Mouse (Mus musculus) adrenal gland, postnatal 4 days (tissue): ENCODE measurements at regions not wholly inside any gene's neighbourhood (a gene's known extent, or its start where the extent isn't known, plus 50 kb on each side); places are given as distances from the start of the nearest gene placed in this dataset.

ENCODE experiments used
- DNase-seq, 2 experiments: peaks; one replicate each; pipeline ENCODE4 v3.0.0; 2021 to 2022; ENCODE audit warnings: low spot score in 2 of 2, mixed read lengths in 2 of 2

GRCm38 (mm10) chr1:193702707-193703419 is 332.8 kb upstream of the Camk1g start:
- DNase-seq = peak in 1 of 2 experiments; percentile 25

GRCm38 (mm10) chr1:193700217-193700616 is 330.1 kb upstream of the Camk1g start:
- no peak for DNase-seq

- peak; percentile 29 to 57 for DNase-seq
Observed at GRCm38 (mm10) chr1:193698603-193699266, 328.6 kb upstream of the Camk1g start.

- no peak for DNase-seq
Observed at GRCm38 (mm10) chr1:193697857-193698256, 327.8 kb upstream of the Camk1g start.

DNA sequence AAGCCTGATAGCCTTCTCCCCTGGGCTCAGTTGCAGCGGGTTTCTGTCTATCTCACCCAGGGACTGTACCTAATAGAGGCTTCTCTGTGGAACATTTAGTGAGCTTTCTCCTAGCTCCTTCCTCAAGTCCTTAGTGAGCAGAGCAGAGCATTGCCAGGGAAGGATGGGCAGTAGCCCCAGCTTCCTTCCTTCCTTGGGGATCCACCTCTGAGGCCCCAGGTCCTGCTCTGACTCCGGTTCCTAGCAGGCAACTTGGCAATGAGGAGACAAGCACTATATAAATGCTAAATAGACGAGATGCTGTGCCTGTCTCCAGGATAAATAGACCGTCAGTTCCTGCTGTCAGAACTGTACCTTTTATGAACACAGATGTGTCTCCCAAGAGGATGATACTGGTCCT is 326.9 kb upstream of the Camk1g start:
- DNase-seq = no peak

DNA sequence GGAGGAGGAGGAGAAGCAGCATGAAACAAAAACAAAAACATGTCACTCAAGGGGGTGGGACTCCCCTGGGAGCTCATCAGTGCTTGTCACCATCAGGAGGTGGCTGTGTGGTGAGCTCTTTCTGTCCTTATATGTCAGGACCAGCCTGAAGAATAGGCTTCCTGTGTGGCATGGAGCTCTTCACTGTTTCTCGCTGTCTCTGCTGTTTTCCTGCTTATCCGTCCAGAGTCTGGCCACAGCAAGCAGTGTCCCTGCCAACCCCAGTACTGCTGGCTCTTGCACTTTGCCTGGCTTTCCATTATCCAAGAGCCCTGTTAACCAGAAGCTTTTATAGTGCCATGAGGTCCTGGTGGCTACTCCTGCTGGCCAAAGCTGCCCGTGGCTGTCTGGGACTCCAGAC is 322.9 kb upstream of the Camk1g start:
- DNase-seq = no peak

GRCm38 (mm10) chr1:193689601-193690000 is 319.5 kb upstream of the Camk1g start:
- DNase-seq = no peak

DNA sequence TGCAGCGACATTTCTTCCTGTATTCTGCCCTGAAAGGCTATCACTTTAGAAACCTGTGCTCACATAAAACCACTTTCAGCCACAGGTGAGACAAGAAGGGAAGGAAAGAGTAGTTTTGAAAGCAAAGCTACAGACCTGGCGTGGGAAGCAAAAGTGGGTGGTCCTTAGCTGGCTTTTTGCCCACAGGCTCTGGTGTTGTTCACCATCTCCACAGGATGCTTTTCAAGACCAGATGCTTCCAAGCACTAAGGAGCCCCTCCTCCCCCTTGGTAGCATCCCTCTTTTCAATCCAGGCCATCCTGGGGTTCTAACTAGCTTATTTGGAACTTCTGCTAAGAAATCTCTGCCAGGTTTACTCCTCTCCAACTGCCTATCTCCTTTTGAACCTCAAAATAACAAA is 312.8 kb upstream of the Camk1g start:
- no peak for DNase-seq

GRCm38 (mm10) chr1:193678448-193678847 is 308.4 kb upstream of the Camk1g start:
- DNase-seq = no peak

GRCm38 (mm10) chr1:193673236-193673830 is 303.2 kb upstream of the Camk1g start:
- DNase-seq = no peak

- DNase-seq = no peak
Observed at GRCm38 (mm10) chr1:193672681-193673080, 302.6 kb upstream of the Camk1g start.

DNA sequence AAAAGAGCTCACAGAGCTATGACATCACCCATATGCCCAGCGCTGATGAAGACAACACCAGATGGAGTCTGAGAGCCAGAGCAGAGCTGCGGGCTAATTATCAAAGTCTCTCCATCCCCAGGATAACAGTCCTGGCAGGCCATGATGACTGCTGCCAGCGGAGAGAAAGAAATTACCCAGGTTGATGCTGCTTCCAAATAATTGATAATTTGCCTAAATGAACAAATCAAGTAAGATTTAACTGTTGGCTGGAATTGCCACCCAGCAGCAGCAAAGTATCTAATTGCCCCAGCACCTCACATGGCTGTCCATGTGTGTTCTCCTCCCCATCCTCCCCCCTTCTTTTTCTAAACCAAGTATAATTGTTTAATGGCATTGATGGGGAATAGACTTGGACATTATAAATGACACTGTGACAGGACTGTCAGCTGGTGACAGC is 301.7 kb upstream of the Camk1g start:
- no peak for DNase-seq

- no peak for DNase-seq
Observed at GRCm38 (mm10) chr1:193671046-193671445, 300.9 kb upstream of the Camk1g start.

DNA sequence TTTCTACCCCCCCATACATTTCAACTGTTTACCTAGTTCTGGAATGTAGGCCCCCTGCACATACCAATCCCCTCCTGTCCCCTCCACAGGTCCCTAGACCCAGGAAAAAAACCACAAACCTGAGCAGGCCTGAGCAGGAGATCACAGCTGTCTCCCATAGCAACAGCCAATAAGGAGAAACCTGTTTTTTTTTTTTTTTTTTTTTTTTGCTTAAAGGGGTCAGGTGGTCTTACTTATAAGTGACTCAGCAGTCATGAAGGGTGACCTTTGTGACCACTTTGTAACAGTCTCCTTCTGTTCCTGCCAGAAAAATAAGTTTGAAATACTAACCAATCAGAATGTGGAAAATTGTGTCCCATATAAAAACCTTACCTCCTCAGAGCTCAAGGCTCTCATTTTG is 299.9 kb upstream of the Camk1g start:
- DNase-seq = no peak

- no peak for DNase-seq
Observed at GRCm38 (mm10) chr1:193668841-193669240, 298.7 kb upstream of the Camk1g start.

DNA sequence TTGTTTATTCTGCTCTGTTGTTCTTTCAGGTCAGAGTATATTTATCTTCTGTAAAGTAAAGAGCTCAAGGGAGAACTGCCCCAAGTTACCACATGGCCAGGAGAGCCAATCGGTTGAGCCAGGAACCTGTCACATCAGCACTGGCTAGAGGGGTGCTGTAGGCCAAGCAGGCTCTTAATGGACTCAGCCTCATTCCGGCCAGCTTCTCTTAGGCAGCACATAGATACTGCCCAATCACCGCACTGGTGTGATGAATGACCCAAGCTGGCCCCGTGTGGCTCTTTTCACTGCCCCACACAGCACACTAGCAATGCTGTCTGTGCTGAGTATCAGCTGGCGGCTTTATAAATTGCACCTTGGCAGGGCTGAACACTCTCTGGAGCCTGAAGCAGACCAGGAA is 295.8 kb upstream of the Camk1g start:
- no peak for DNase-seq

DNA sequence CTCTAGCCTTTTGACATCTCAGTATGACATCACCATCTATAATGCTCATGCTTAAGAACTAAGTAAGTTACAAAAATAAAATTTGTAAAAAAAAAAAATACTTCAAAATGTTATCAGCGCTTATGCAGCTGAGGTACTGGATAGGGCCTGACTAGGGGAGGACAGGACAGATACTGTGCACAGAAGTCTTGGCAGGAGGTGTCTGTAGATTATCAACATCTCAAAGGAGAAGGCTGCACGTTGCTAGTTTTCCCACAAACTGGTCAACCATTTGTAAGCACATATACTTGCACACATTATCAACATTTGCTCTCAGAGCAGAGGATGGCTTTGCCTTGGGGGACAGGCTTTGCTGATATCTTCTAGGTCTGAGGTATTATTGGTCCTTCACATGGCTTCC is 294.5 kb upstream of the Camk1g start:
- no peak for DNase-seq

- no peak for DNase-seq
Observed at GRCm38 (mm10) chr1:193663587-193663986, 293.5 kb upstream of the Camk1g start.

DNA sequence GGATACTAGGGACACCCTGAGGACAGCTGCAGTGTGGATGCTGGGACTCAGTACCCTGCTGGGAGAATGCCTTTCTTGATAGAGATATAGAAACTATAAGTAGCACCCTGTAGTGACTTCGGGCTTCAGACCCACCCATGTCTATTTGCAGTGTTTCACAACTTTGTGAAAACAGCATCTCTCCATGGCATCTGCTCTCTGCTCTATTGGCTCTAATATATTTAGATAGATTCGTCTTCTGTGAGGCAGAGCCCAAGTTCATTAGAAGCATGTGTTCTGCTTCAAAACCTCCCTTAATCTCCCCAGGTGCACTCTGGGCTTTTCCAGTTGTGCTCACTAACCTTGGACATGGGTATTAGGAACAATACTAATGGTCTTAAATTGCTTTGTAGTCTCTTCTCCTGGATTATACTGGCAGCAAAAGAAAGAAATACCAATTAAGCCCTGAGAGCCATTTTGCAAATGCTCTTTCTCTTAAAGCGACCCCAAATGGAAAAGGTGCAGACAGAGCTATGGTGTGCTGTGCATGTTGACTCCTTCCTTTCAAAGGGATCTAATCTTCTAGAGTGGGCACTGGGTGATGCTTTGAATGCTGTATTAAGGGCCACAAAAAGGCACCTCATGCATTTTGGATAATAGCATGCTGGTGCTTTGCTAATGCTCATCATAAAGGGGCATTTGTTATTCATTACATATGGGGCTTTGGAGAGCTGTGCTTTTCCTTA is 292.2 kb upstream of the Camk1g start:
- DNase-seq = no peak

DNA sequence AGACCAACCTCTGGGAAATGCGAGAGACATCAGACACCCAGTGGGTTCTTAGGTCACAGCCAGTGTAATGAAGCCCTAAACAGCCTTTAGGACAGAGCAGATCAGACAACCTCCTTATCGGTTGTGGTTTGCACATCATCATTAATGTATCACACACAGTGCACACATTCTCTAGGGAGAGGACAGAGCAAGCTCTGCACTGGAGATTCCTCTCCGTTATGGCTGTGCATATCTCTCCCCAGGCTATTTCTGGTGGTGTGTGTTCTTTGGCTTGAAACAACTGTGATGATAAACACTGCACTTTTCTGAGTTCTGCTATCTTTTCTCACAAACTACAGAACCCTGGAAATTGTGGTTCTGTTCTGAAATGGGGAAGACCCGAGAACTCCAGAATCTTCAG is 291.3 kb upstream of the Camk1g start:
- DNase-seq = no peak

- DNase-seq = peak in 1 of 2 experiments; percentile 5
Observed at GRCm38 (mm10) chr1:193655076-193655677, 285.1 kb upstream of the Camk1g start.
